Mouse (Mus musculus): ENCODE measurements around the gene Dand5.

DNA sequence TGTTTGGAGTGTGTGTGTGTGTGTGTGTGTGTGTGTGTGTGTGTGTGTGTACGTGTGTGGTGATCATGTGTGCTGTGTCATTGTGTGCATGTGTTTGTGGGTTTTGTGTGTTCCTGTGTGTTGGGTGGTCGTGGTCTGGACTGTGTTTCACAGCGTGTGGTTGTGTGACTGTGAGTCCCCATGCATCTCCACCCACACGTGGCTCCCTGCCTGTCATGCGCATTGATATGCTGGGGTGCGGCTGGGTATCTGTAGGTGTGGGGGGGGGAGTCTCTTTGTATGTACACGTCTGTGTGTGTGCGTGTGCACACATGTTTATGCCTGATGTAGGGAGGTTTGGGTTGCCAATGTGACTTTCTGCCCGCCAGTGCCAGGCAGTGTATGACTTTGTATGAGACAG is 29.5 kb downstream of the Dand5 start:
- no peak for TF ChIP-seq GATA1 (IDR thresholded peaks at IDR 0.05; ENCODE audit: borderline replicate concordance, low read length)
- no peak for TF ChIP-seq CTCF (IDR thresholded peaks at IDR 0.05; ENCODE audit: low read depth, low read length)
- no peak for TF ChIP-seq POLR2AphosphoS5 (IDR thresholded peaks at IDR 0.05; ENCODE audit: insufficient replicate concordance, low read depth, low read length)
- no peak for TF ChIP-seq GATA2 (IDR thresholded peaks at IDR 0.05; ENCODE audit: borderline replicate concordance, low read depth, low read length)
- no peak for TF ChIP-seq TAL1 (conservative IDR thresholded peaks at IDR 0.05; ENCODE audit: low read depth, low read length)

All from G1E (cell line).